Mouse (Mus musculus) testis, adult 10 weeks (tissue): ENCODE measurements around the gene Erp44. TPM values are rescaled to one million over a fixed set of nuclear protein-coding genes. Genes with fewer than 3 reads are reported as not detected.

Experiments
- polyA plus RNA-seq: library from polyadenylated mRNA; stranded (reverse); fragments of 350-450 nt; fragmentation: Illumina TruSeq; extraction: RNeasy Lipid Tissue Mini Kit (QIAGEN cat#74804); gene quantifications from one replicate; pipeline ENCODE4 v1.2.3, GENCODE M21; 2014; ENCODE audit warnings: low read depth, low replicate concordance

Erp44 gene
- 94.3 TPM for polyA plus RNA-seq

GRCm38 (mm10) chr4:48279498-48280134 is at the start of gene Erp44, which contains the start of gene Invs:
TSS of gene Erp44 (minus strand) at chr4:48279558.
TSS of gene Invs (plus strand) at chr4:48279760.

Other genes starting within 250 kb of the Erp44 start
- gene Nr4a3, start 234.4 kb downstream of the Erp44 start, polyA plus RNA-seq: 1.1 TPM
- 49.7 TPM for gene Stx17, start 154.6 kb downstream of the Erp44 start, polyA plus RNA-seq
- 3.5 TPM for gene Invs, start 202 bp upstream of the Erp44 start, polyA plus RNA-seq
- 169 TPM for gene Tex10, start 193.9 kb upstream of the Erp44 start, polyA plus RNA-seq